Mouse (Mus musculus) brain, embryonic 18.5 days (tissue): ENCODE results near the gene Sdf4.

ENCODE experiments used
- DNase-seq: peaks from one replicate; pipeline ENCODE4 v3.0.0-alpha.2; 2012; ENCODE audit warnings: low read depth, low spot score

Gene Sdf4

DNA sequence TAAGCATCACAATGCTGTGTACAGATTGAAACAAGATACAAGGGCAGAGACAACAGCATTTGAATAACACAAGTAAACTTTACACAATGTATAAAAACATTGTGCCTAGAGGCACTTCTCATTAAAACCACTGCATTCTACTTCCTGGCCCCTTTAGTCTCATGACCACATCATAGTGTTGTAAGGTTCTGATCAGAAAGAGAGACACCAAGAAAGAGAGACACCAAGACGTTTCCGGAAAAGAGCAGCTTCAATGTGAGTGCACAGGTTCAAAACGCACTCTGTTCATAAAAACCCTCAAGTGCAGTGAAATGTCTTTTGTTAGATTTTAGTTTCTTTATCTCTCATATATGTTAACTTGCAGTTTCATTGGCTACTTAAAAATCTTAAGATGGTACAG lies 11.4 kb downstream of the Sdf4 start:
- DNase-seq = no peak

DNA sequence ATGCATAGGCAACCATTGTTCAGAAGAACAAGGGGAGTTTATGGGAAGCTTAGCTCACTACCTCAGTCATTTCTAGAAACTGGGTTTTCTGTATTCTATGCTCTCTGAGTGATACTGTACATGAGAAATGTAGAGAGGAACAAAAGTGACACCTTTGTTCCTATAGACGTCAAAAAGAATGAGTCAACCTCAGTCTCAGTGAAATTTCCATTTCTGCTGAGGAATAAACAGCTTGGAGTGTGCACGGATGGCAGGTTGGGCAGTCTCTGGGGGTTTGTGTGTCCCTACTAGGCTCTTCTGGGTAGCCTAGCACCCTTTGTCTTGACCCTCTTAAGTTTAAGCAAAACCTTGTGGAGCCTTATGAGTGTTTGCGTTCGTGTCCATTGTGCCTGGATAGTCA lies 15.7 kb downstream of the Sdf4 start:
- no peak for DNase-seq

DNA sequence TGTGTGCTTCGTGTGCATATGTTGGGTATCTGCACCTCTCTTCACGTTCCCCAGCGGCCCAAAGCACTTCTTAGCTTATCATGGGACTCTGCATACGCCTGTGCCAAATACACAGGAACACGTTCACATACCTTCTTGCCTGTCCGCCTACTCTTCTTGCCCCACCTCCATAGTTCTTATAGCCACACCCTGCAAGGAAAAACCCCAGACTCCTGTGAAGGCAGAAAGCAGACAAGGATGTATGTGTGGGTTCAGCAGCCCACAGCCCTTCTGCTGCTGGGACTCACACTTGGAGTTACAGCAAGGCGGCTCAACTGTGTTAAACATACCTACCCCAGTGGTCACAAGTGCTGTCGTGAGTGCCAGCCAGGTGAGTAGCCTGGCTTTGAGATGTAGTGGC lies 21.0 kb downstream of the Sdf4 start, which contains the start of gene Tnfrsf4:
TSS of gene Tnfrsf4 (plus strand) at position 207 of the 400 bp plus-strand sequence.
- no peak for DNase-seq

DNA sequence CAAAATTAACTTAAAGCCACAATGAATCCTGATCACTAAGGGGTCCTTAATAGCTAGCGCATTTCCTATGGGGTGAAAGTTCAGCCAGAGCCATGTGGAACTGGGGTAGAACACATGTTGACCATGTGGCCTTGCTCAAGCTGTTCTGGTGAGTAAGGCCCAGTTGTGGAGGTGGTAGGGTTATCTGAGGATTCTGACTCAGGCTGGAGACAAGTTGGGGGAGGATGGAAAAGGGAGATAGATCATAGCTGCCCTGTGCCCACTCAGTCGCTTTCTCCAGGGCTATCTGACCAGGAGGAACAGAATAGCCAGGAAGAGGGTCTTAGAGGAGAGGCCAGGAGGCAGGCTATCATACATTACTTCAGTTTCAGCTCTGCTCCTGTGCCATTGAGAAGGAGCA lies 21.8 kb downstream of the Sdf4 start:
- DNase-seq = no peak

DNA sequence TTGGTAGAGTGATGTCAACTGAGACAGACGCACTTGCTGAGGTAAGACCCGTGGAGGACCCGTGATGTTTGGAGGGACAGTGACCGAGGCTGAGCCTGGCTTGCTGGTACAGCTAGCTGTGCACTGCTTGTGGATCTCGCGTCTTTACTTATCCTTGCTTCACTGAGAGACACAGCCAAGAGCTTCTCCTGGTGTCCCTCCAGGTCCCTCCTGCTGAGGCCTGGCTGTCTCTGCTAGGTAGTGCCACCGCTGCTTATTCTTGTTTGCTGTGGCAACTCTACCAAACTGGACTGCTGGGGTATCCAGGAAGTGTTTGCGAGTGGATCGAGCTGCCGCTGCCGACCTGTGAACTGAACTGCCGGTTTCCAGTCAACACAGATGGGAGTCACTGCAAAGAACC lies 27.1 kb downstream of the Sdf4 start:
- no peak for DNase-seq

DNA sequence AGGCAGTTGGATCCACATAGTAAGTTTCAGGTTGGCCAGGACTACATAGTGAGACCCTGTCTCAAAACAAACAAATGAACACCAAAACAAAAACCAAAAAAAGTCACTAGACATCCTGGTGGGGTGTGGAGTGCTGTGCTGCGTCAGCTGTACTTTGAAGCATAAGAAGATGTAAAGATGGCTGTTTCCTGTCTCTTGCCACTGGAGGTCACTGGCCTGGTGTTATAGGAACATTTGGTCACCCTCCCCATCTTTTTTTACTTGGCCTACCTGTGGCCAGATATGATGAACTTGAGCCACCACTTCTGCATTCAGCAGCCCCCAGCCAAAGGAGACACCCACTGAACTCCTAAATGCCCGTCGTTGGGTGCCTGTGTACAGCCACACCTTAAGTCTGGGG lies 28.7 kb downstream of the Sdf4 start:
- no peak for DNase-seq

DNA sequence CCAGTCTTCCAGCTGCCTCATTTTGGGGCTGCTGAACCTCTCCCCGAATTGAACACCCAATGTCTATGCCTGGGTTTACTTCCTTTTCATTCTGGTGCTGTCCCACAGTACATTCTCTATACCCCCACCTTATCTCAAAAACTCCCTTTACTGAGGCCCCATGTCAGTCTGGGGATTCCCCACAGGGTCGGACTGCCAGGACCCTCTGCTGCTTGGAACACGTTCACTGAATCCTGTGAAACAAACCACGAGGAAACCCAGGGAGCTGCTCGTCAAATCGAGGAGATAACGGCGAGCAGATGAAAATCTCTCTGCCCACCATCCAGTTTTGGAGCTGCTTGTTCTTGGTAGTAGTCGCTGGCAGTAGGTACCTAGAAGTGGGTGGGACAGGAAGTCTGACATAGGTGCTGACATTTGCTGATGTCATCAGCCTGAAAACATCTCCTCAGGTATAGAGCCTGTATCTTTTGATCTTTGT lies 29.3 kb downstream of the Sdf4 start:
- no peak for DNase-seq

DNA sequence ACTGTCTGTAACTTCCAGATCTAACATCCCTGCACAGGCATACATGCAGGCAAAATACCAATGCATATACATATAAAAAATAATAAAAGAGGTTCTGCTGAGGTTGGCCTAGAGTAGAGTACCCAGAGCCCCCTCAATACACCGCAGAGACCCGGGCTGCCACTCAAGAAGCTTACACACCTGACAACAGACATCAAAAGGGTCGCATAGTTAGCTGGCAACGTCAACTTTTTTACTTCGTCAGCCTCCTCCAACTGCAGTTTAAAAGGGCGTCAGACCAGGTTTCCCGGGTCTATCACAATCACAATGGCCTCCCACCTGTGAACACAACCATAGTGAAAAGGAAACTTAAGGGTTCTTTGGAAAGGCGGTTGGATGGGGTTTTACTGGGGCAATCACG lies 30.8 kb downstream of the Sdf4 start:
- no peak for DNase-seq

DNA sequence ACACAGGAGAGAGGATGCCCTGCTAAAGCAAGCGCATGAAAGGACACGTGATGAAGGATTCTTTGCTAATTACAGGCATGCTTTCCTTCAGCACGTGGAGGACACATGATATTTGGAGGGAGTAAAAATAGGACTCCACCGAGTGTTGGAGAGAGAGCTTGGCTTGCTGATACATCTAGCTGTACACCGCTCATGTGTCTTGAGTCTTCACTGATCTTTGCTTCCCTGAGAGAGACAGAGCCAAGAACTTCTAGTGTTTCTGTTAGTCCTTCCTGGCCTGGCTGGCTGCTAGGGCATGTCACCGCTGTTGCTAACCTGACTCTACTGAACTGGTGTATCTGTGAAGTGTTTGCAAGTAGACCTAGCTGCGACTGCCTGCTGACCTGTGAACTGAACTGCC lies 31.5 kb downstream of the Sdf4 start:
- no peak for DNase-seq

DNA sequence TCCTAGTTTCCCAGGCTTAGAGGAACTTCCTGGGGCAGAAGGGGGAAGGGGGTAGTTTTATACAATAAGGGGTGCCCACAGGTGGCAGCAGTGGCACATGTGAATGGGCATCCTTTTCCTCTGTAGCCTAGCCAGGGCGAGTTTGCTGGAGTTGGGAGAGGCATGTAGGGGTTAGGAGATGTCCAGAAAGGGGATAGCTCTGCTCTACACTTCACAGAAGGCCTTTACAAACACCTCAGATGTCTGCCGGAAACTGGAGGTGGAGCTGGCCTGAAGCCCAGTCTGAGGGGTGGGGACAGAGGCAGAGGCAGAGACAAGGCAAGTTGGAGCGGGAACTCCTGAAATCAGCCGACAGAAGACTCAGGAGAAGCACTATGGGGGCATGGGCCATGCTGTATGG lies 33.3 kb downstream of the Sdf4 start, which contains the start of gene Tnfrsf18:
TSS of gene Tnfrsf18 (plus strand) at position 152 of the 400 bp plus-strand sequence.
- no peak for DNase-seq

DNA sequence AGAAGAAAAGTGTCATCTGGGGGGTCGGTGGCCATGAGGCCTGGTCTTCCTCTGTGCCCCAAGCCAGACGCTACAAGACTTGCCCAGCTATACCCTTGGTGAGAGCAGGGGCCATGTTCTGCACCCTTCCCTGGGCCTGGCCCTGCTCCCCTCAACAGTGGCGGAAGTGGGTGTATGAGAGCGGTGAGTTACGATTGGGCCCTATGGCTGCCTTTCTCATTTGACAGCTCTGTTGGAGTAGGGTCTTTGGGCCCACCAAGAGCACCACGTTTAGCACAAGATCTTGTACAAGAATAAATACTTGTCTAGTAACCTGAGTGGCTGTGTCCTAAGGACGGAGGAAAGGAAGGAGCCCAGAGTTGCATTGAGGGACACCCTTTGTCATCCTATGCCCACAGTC lies 35.9 kb downstream of the Sdf4 start:
- DNase-seq = no peak

DNA sequence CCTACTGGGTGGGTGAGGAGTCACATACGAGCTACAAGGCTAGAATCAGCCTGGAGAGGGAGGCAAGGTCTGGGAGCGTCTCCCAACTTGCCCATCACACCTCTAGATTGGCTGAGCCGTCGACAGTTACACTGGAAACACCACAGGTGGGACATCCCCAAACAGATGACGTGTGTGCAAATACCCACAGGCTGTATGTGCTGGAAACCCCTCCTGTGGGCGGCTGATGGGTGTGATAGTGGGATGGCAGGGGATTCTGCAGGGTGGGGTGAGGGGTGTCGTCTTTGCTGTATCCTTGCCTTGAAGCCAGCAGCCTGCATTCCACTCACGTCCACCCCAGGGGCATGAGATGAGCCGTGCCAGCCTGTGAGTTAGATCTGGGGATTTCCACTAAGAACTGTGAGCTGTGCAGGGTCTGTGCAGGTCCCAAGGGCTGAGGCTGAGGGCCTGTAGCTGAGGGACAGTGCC lies 38.0 kb downstream of the Sdf4 start:
- DNase-seq = no peak

DNA sequence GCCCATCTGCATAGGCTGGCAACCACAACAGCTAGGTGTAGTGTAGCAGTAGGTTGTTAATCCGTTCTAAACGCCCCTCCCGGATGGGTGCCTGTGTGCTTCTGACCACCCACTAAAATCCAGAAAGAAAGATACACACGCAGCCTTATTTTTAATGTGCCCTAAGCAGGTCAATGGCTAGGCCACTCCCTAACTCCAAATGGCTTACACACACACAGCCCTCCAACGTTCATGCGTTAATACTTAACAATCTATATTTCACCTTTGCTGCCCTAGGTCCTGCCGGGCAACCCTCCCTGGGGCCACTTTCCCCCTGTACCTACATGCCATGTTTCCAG lies 38.6 kb downstream of the Sdf4 start:
- no peak for DNase-seq

DNA sequence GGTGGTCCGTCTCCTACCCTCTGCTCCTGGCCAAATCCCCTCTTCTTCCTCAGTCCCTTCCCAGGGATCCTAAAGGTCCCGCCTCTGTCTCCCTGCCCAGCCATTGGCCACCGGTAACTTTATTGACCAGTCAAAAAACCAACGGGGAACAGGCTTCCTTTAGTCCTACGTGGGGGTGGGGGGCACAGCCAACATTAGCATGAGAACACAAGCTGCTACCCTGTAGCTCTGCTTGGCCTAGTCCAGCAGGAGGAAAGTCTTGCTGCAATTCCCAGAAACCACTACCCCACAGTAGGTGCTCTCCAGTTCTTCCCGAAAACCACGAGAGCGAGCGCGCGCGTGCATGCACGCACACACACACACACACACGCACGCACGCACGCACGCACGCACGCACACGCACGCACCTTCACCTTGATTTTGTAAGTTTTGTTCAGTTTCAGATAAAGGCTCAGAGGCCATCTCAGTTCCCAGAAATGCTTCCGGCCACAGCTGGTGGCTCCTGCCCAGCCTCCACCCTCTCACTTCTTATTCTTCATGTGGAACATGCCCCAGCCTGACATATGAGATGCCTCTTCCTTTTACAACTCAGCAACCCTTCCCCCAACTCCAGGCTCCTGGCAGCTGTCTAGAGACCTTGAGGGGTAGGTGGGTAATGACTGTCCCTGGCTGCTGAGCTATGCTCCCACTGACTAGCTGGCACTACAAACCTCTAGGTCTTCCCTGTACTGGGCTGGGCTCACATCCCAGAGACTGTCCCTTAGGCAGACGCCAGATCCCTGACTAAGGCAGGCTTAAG lies 39.1 kb downstream of the Sdf4 start:
- DNase-seq = peak; percentile 75

DNA sequence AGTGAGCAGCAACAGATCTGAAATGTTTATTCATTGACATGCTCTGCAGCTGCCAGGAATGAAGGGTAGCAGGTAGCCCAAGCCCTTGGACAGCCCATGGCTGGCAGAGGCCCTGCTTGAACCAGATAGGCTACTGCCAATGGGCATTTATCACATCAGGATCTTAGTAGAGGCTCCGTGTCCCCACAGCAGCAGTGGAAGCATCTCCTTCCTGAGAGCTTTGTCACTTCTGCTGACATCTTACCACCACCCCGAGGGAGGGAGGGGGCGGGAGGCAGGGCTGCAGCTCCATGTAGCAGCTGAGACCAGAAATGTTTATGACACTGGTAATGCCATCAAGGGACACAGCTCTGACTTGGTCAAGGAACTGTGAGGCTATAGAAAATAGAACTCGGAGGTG lies 40.2 kb downstream of the Sdf4 start:
- DNase-seq = no peak

DNA sequence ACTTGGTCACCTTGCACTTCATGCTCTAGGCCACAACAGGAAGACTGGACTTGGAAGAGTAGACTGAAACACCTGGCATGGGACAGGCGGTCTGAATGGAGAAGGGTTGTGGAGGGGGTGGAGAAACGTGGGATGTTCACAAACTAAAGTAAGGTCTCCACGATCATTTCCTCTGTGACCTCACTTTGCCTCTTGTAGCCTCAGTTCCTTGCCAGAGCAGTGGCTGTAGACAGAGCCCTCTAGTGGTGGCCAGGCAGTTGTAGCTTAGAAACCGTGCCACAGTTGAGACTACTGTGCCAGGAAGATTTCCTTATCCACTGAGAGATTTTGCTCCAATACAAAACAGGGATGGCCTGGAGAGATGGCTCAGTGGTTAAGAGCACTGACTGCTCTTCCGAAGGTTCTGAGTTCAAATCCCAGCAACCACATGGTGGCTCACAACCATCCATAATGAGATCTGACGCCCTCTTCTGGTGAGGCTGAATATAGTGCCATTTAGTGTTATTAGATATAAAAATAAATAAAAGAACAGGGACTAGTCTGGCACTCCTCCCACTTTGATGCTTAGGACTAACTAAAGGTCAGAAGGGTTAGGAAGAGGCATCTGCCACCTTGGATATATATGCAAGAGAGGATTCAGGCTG lies 40.9 kb downstream of the Sdf4 start:
- DNase-seq = no peak

DNA sequence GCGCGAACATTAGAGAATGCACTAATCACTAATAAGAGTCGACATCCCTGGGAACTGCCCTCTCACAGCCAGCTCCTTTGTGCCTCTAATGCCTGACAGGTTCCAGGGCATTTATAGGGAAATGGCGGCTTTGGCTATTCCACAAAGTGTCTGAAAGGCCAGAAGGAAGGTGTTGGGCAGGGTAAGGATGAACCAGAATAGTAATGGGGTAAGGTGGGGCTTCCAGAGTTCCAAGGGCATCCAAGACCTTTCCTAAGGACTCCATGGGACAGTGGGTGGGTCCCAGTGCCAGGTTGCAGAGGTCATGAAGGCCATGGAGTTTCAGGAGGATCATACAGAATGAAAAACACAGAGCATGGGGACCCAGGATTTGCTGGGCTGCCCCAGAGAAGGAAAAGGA lies 41.6 kb downstream of the Sdf4 start:
- no peak for DNase-seq

DNA sequence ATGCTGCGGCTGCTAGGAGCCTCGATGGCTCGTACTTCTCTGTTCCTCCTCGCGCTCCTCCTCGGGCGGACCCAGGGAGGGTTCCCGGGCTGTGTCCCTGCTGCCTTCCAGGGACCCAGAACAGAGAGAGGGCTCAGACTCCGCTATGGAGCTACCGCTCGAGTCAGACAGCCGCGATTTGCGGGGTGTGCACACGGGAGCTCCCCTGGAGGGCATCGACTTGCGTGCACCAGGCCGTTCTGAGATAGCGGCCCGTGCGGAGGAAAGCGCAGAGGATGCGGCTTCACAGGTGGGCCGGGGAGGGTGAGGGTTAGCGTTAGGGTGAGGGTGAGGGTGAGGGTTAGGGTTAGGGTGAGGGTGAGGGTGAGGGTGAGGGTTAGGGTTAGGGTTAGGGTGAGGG lies 42.2 kb downstream of the Sdf4 start:
- DNase-seq = no peak

DNA sequence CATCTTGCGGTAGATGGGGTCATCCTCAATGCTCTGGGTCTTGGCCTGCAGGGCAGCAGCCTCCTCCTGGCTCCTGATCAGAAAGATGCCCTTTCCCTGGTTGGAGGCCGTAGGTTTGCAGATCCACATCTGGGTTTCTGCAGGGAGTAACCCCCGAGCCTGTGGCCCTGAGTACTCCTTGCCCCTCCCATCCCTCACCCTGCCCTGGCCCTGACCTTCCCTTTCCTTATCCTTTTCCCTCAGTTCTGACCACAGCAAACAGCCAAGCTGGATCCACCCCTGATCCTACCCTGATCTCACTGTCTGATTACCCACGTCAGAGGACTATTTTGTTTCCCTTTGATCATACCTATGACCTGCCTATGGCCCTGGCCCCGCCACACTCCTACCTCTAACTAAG lies 52.1 kb downstream of the Sdf4 start:
- DNase-seq = no peak

DNA sequence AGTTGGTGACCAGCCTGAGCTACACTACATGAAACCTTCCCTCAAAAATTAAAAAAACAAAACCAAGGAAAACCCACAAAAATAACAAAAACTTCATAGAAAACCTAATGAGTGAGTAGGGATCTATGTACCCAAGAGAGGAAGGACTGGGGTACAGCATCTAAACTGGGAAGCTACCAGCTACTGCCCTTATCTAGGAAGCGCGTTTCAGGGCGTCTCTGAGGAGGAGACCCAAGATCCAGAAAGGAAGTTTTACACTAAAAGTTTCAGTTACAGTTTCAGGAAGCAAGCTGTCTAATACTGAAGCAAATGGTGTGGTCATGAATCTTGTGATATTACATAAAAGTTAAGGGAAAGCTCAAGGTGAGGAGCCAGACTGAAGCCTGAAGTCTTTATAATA lies 57.1 kb downstream of the Sdf4 start:
- DNase-seq = no peak

DNA sequence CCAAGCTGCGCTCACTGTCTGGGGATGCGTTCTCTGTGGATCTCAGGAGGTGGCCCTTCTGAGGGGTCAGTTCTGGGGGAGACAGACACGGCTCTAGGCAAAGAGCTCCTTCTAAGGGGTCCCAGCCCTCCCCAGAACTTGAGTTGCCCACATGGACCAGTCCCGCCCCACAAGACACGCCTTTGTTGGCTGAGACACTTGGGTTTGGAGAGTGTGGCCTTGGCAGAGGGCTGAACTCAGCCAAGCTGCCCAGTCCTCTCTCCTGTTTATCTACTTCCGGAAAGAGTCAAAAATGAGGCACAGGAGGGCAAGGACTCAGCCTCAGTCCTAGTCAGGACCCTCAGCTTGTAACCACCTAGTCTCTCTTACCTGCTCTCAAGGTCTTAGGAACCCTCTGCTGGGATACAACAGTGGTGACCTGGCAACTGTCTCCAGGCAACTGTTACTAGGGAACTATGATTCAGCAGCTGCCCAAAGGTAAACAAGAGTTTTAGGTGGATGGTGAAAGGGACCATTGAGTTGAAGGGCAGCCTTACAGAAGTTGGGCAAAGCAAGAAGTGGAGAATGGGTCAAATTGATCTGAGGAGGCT lies 57.8 kb downstream of the Sdf4 start:
- no peak for DNase-seq

DNA sequence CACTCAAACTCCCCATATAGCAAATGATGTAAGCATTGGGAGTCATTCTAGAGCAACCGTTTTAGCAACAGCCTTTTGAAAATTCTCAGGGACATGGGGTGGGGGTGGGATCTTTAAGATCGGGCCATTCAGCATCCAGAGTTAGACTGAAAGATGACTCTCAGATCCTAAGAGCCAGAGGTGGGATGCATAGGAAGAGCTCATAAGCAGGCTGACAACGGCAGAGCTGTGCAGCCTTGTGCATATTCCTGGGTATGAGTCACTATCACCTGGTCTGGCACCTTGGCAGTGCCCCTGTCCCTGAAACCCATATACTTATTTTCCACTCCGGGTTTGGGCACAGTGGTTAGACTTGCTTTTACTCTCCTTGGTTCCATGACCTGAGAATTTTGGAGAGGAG lies 60.4 kb downstream of the Sdf4 start:
- DNase-seq = no peak

DNA sequence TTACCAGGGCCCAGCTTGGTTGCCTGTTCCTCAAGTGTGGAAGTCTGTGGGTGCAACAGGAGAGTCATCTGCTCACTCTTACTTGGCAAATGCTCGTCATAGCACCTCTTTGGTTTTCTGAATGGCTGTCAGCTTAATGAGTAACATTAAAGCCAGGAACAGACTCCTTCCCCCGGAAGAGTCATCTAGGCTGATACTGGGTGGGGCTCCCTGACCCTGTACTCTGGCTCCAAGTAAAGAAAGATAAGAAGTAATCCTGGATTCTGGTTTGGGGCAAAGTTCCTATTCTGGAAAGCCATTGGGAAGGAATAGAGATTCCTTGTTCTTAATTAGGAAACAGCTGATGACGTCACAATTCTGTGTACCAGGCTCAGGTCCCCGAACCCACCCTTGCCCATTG lies 61.5 kb downstream of the Sdf4 start:
- no peak for DNase-seq
